Mouse (Mus musculus): ENCODE measurements around the gene Haghl.
"Not testable (repeated sequence)": the region's sequence is repeated elsewhere in the genome, so short reads cannot be mapped to it uniquely, and the experiment has no call there.

The Haghl gene

GRCm38 (mm10) chr17:25741471-25741870 lies 44.0 kb downstream of the Haghl start:
- DNase-seq: not testable (repeated sequence)

GRCm38 (mm10) chr17:25738861-25739260 lies 46.6 kb downstream of the Haghl start:
- no peak for DNase-seq

GRCm38 (mm10) chr17:25735745-25736144 lies 49.7 kb downstream of the Haghl start, which contains the start of gene Mslnl:
TSS of gene Mslnl (plus strand) at chr17:25736042.
- DNase-seq: no peak

GRCm38 (mm10) chr17:25735246-25735645 lies 50.2 kb downstream of the Haghl start:
- no peak for DNase-seq

- peak; percentile 93 for DNase-seq
Observed at GRCm38 (mm10) chr17:25732082-25732481, 53.4 kb downstream of the Haghl start.
